Mouse (Mus musculus) right cerebral cortex, adult 2 months (tissue): ENCODE measurements at regions not wholly inside any gene's neighbourhood (a gene's known extent, or its start where the extent isn't known, plus 50 kb on each side); places are given as distances from the start of the nearest gene placed in this dataset.

Source experiments
- DNase-seq, 2 experiments: peaks; one replicate each; pipeline ENCODE4 v3.0.0; 2021 to 2022; ENCODE audit warnings: low spot score in 2 of 2

DNA sequence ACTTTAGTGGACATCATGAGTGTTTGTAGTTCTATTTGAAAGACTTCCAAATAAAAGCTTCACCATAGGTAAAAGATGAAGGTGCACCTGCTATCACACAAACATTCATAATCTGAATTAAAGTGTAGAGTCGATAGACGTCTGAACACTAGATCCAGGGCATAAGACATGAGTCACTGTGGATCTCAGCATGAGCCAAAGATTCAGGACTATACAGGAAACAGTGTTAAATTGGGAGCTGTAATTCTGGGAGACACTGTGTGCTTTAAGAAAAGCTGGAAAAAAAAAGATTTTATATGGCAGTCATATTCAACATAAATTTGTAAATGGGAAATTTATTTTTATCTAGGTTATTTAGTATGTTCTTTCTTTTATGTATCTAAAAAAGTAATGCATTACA, 160.5 kb downstream of the Pdha2 start:
- no peak for DNase-seq

- no peak for DNase-seq
Measured at GRCm38 (mm10) chr3:141014262-141014547, 197.9 kb downstream of the Pdha2 start.

DNA sequence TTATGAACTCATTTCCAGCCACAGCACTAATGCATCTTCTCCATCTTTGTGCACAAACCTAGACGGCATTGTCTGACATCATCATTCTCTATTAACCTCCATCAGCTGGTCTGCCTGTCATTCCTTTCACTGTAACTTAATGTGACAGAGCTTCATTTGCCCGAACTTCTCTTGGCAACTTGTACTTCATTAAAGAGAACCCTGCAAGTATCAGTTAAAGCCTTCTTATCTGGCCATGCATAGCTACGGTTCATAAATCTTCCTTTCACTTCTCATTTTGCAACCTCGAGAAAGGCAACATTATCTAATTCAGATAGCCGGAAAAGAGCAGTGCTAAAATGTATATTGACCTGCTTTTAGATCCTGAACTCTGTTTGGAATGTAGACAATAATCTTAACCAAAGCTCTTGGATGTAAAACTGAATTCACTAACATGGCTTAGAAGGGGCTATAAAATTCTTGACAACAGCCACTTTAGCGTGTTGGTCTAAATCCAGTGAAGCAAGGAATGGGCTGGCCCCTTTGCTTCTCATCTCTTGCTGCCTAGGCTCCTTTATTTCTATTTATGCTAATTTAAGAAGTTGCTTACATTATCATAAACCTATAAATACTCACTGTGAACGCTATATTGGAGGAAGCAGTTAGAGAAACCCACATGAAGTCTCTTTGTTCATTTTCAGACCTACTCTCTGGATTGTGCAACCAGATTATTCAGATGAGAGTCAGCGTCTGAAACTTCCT, 198.5 kb downstream of the Pdha2 start:
- DNase-seq, result no peak

GRCm38 (mm10) chr3:141012976-141013375, 199.2 kb downstream of the Pdha2 start:
- DNase-seq, result no peak

GRCm38 (mm10) chr3:141008792-141009191, 203.4 kb downstream of the Pdha2 start:
- no peak for DNase-seq

DNA sequence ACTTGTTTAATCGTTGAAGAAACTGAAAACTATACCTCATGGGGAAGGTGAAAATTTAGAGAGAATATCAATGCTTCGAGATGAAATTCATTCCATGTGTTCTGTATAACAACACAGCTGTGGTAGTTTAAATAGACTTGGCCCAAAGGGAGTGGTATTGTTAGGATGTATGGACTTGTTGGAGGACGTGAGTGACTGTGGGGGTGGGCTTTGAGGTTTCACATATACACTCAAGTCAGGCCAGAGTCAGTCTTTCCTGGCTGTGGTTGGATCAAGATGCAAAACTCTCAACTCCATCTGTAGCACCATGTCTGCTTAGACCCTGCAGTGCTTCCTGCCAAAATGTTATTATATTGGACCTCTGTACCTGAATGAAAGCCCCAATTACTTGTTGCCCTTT, 206.3 kb downstream of the Pdha2 start:
- no peak for DNase-seq

DNA sequence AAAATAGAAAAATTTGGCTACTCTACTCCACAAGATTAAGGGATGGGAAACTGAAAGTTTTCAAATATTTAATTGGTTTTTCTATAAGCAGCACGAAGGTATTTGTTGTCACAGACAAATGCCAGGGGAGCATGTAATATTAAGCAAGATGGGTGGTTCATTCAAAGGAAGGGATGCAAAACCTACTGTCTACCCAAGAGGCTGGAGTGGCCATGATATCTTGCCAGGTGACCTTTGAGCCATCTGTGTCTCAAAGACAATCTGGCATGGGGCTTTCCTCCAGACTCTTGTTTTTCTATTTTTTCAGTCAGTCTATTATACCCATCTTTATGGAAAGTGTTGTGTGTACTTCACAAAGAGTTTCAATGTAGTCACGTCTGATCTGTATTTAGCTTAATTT, 208.6 kb downstream of the Pdha2 start:
- DNase-seq, result no peak

GRCm38 (mm10) chr3:140988247-140988646, 223.9 kb downstream of the Pdha2 start:
- DNase-seq, result peak in 1 of 2 experiments; percentile 11

- no peak for DNase-seq
Measured at GRCm38 (mm10) chr3:140973519-140973918, 238.6 kb downstream of the Pdha2 start.

- DNase-seq, result no peak
Measured at GRCm38 (mm10) chr3:140969892-140970880, 242.0 kb downstream of the Pdha2 start.

GRCm38 (mm10) chr3:140968556-140968955, 243.6 kb downstream of the Pdha2 start:
- no peak for DNase-seq

DNA sequence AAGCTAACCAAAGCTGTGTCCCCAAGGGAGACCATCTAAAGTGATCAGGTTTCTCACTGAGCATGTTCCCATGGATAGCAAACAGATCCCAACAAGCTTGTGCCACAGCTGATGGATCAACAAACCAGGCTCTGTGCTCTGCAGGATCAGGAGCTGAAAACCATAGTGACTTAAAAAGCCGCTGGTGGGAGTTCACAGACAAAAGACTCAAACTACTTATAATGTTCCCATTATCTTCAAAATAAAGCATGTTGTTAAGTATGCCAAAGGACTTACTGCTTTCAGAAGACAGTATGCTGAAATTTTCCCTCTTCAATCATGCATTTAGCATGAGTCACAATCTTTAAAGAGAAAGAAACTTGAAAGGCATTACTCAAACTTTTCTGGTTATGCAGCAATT, 254.5 kb downstream of the Pdha2 start:
- DNase-seq, result no peak

DNA sequence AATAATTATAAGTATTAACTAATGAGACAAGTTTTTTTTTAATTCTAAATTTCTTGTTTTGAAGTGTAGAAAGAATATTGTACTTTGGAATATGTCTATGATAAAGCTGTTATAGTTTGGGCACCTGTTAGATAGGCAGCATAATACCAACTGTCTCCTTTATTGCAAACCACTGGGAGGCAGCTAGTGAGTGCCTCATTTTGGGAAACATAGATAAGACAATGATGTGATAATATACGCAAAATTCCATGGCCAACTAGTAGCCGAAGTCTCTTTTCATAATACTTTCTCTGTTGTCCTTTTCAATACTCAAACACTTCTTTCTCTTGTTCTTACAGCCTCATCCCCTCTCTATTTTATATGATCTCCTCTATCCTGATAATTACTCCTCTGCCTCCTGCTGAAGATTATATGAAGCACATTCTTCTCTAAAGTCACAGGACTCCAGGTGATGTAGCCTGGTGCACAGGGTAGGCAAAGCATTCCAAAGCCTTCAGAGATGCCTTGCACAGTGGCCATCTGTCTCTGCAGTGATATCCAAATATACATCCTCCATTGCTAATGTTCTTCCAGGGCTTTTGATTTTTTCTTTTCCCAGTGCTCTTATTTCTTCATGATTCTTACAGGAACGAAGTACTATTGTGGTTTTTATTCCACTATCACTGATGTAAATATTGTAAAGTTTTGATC, 259.9 kb downstream of the Pdha2 start:
- DNase-seq, result no peak

DNA sequence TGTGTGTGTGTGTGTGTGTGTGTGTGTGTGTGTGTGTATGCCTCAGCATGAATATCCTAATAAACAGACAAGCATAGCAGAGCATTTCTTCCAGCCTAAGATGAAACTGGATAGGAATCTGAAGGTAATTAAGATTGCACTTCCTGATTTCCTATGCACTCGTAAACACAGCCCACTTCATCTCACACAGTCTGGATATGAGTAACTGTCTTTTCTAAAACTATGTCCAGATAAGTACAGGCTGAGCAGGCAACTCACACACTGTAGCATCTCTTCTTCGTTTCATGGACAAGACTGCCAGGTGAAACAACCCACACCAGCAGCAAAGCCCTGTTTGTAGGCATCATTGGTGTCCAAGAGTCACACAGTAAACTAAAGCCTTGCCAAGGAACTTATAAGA, 261.1 kb downstream of the Pdha2 start:
- peak; percentile 13 to 16 for DNase-seq

DNA sequence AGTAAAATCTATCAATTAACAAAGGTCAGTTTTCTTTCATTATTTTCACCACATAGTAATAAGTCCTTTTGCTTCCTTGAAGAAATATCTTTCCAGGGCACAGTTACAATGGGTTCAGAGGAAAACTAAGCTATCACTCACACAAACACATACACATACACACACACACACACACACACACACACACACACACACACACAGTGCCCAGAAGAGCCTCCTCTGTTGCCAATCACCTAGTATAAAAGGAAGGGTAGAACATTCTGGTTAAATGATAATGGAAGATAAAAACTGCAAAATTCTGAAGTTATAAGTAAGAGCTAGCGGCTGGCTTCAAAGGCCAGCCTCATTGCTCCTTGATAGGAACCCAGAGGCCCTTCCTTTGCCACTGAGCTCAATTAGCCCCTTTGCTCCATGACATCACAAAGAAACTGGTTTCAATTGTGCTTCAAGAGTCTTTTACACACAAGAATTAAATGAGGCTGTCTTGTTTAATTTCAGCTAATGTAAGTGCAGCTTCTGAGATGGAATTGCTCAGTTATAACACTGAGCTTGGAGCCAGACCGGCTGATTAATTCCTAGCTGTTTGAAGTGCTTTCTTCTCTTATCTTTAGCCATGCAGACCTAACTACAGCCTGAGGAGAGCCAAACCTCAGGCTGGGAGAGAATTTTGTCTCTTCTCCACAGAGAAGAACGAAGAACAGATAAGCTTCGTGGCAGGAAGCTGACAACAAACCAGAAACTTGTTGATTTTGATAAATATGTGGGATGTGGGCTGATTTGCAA, 262.1 kb downstream of the Pdha2 start:
- no peak for DNase-seq

GRCm38 (mm10) chr3:140942450-140942849, 269.7 kb downstream of the Pdha2 start:
- DNase-seq, result no peak

GRCm38 (mm10) chr3:140941898-140942297, 270.3 kb downstream of the Pdha2 start:
- no peak for DNase-seq

- no peak for DNase-seq
Measured at GRCm38 (mm10) chr3:140941316-140941715, 270.8 kb downstream of the Pdha2 start.

DNA sequence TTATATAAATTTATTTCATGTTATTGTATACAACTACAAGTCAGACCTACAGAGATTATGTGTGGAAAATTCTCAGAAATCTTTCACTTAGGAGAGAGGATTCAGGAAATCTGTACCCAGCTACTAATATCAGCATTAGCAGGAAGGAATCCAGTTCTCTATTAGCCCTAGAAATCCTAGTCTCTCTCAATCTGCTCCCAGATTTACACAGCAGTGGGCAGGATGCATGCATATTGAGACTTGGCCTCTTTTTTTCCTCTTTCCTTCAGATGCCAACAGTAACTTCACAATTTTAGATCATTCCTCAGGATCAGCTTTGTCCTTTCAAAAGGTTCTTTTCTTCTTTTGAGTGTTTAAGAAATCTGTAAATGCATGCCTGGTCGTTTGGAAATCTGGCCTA, 279.0 kb downstream of the Pdha2 start:
- no peak for DNase-seq

GRCm38 (mm10) chr3:140926689-140927088, 285.5 kb downstream of the Pdha2 start:
- DNase-seq, result no peak

- DNase-seq, result no peak
Measured at GRCm38 (mm10) chr3:140876201-140876895, 335.8 kb downstream of the Pdha2 start.
